Mouse (Mus musculus) liver, embryonic 11.5 days (tissue): ENCODE results near the gene Slx1b. TPM values are rescaled to one million over a fixed set of nuclear protein-coding genes. Genes with fewer than 3 reads are reported as not detected.
A peak's percentile ranks its signal among the peaks of the same experiment; 100 is the strongest.
"Not testable (repeated sequence)": the region's sequence is repeated elsewhere in the genome, so short reads cannot be mapped to it uniquely, and the experiment has no call there.

Source experiments
- ATAC-seq: fragments of 200-750 bp; cut with Nextera tagmentation; replicated peaks from 2 replicates; pipeline ENCODE4 v1.8.0; 2017; ENCODE audit warnings: moderate number of reproducible peaks, mild to moderate bottlenecking, moderate TSS enrichment, moderate library complexity; ENCODE audit not compliant: low FRiP score
- DNase-seq: peaks from one replicate; pipeline ENCODE4 v3.0.0-alpha.2; 2017; ENCODE audit warnings: low spot score
- H3K27ac ChIP-seq: fragments of 300-500 bp; sonication (generic); 2 replicates; pipeline ENCODE4 v1.5.1; 2014; ENCODE audit warnings: mild to moderate bottlenecking, low read depth, low read length, control low read depth
- H3K27me3 ChIP-seq: fragments of 300-500 bp; sonication (generic); replicated peaks from 2 replicates; pipeline ENCODE4 v1.6.1; 2014; ENCODE audit warnings: low read length, mixed read lengths; ENCODE audit not compliant: control insufficient read depth, insufficient read depth
- H3K36me3 ChIP-seq: fragments of 300-500 bp; sonication (generic); 2 replicates; pipeline ENCODE4 v1.6.1; 2014; ENCODE audit warnings: mild to moderate bottlenecking, low read length, moderate library complexity, mixed read lengths; ENCODE audit not compliant: control insufficient read depth, insufficient read depth
- H3K4me1 ChIP-seq: fragments of 300-500 bp; sonication (generic); replicated peaks from 2 replicates; pipeline ENCODE4 v1.6.1; 2014; ENCODE audit warnings: low read length, mixed read lengths; ENCODE audit not compliant: control insufficient read depth, insufficient read depth
- H3K4me2 ChIP-seq: fragments of 300-500 bp; sonication (generic); 2 replicates; pipeline ENCODE4 v1.6.1; 2014; ENCODE audit warnings: mild to moderate bottlenecking, control low read depth, moderate library complexity
- H3K4me3 ChIP-seq: fragments of 300-500 bp; sonication (generic); 2 replicates; pipeline ENCODE4 v1.5.1; 2014; ENCODE audit warnings: low read depth, low read length, control low read depth
- H3K9ac ChIP-seq: fragments of 300-500 bp; sonication (generic); 2 replicates; pipeline ENCODE4 v1.6.1; 2014; ENCODE audit warnings: low read depth, low read length, control low read depth
- H3K9me3 ChIP-seq: fragments of 300-500 bp; sonication (generic); 2 replicates; pipeline ENCODE4 v1.6.1; 2016; ENCODE audit warnings: low read length, inconsistent platforms, mixed read lengths; ENCODE audit not compliant: control insufficient read depth
- WGBS: fragments of 180-500 bp; shearing (Covaris S2); extraction: QIAGEN DNeasy Blood & Tissue Kit; methylation state at CpG from one replicate; pipeline ENCODE4 v1.1.7; 2014; 5-methylcytosine and 5-hydroxymethylcytosine counted together
- polyA plus RNA-seq: library from polyadenylated mRNA; unstranded; fragments of >200 nt; fragmentation: Nextera tagmentation; extraction: Ambion mirVana; gene quantifications from 2 replicates; pipeline ENCODE4 v1.2.1, GENCODE M21; 2014

The Slx1b gene
- polyA plus RNA-seq, 1 experiment from 2014 or later = 6.6 TPM

DNA sequence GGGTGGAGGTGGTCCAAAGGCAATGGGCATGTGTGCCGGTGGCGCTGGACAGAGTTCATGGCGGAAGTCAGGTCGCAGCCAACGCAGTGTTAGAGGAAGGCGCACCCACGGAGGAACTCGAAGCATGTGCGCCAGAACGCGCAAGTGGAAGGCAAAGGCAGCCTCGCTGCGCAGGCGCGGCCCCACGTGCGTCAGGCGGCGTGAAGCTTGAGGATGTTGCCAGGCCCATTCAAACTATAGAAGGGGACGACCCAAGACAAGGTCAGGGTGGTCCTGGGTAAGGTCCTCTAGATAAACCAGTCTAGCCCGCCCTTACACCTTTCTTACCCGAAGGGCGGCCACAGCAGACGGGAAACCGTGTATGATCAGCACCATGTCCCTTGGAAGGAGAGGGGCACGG lies 3.2 kb downstream of the Slx1b start:
- Histone ChIP-seq H3K9ac (no peak overlapping the region), H3K4me2 (no peak overlapping the region), H3K27me3 (no peaks in the 10 kb centered on the region), H3K36me3 (peaks cover 11% of the 10 kb centered on the region; the same call in 1 of the 2 replicates), H3K4me1 (peaks cover 14% of the 10 kb centered on the region), H3K27ac (no peak overlapping the region), H3K9me3 (no peaks in the 10 kb centered on the region), H3K4me3 (no peak overlapping the region)
- WGBS = 92% methylated on average over 26 of the region's 26 CpGs
- no peak for DNase-seq
- ATAC-seq = no peak

- Histone ChIP-seq H3K27ac (no peak overlapping the region), H3K9me3 (no peaks in the 10 kb centered on the region), H3K4me3 (no peak overlapping the region), H3K36me3 (peaks cover 11% of the 10 kb centered on the region; the same call in 1 of the 2 replicates), H3K27me3 (no peaks in the 10 kb centered on the region), H3K9ac (no peak overlapping the region), H3K4me1 (peaks cover 12% of the 10 kb centered on the region), H3K4me2 (no peak overlapping the region)
- WGBS = 90% methylated on average over 4 of the region's 5 CpGs
- ATAC-seq = no peak
- no peak for DNase-seq
These were observed 3.9 kb downstream of the Slx1b start for GRCm38 (mm10) chr7:126691676-126692075.

DNA sequence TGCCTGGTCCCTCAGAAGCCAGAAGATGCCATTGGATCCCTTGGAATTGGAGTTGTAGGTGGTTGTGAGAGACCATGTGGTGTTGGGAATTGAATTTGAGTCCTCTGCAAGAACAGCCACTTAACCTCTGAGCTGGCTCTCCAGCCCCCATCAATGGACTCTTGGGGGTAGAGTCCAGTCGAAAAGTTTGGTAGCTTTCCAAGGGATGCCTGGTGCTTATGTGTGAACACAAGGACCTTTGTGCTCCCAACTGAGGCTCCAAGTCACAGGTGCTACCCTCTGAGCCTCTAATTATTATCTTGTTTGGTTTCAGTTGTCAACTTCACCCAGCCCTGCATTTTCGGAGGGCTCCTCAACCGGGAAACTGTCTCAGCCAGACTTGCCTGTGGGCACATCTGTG lies 4.8 kb downstream of the Slx1b start:
- 87% methylated on average over 3 of the region's 3 CpGs for WGBS
- no peak for ATAC-seq

GRCm38 (mm10) chr7:126689021-126689420 lies 6.6 kb downstream of the Slx1b start:
- no peak overlapping the region for H3K27ac ChIP-seq
- DNase-seq = no peak

More for the DNA sequence above, 4.8 kb downstream of the Slx1b start:
- Histone ChIP-seq H3K36me3 (peaks cover 11% of the 10 kb centered on the region; the same call in 1 of the 2 replicates), H3K4me3 (no peak overlapping the region), H3K27me3 (no peaks in the 10 kb centered on the region), H3K27ac (no peak overlapping the region), H3K9me3 (no peaks in the 10 kb centered on the region), H3K4me2 (no peak overlapping the region), H3K4me1 (peaks cover 9% of the 10 kb centered on the region), H3K9ac (no peak overlapping the region)
- DNase-seq = no peak

DNA sequence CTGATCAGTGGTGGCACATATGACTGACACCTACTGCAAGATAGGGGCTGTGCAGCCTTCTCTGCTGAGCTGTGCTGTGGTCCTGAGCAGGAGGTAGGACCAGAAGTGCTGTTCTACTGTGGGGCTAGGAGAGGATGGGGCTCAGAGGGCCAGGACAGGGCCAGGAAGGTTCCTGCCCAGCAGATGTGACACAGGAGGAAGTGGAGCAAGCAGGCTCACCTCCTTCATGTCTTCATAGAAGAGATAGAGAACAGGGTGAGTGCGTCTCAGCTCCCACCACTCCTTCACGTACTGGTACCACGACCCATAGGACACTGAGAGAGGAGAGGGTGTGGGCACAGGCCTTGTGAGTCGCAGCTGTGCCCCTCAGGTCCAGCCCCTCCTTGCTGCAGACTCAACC lies 7.4 kb downstream of the Slx1b start:
- not testable (repeated sequence) for H3K27ac ChIP-seq, H3K4me3 ChIP-seq, ATAC-seq, H3K4me2 ChIP-seq, H3K9ac ChIP-seq, DNase-seq, H3K4me1 ChIP-seq, H3K27me3 ChIP-seq, H3K9me3 ChIP-seq
- H3K36me3 ChIP-seq = peaks cover 11% of the 10 kb centered on the region; the same call in 1 of the 2 replicates
- 81% methylated on average over 4 of the region's 4 CpGs for WGBS

More at GRCm38 (mm10) chr7:126689021-126689420, 6.6 kb downstream of the Slx1b start:
- 0 out of 2 replicates have a peak, but pooled peaks cover 4% of the 10 kb centered on the region for H3K4me1 ChIP-seq
- 78% methylated on average over 3 of the region's 3 CpGs for WGBS
- H3K4me2 ChIP-seq = no peak overlapping the region
- H3K4me3 ChIP-seq = no peak overlapping the region
- no peaks in the 10 kb centered on the region for H3K27me3 ChIP-seq
- no peak for ATAC-seq
- H3K36me3 ChIP-seq = peaks cover 11% of the 10 kb centered on the region; the same call in 1 of the 2 replicates
- H3K9me3 ChIP-seq = no peaks in the 10 kb centered on the region
- no peak overlapping the region for H3K9ac ChIP-seq

DNA sequence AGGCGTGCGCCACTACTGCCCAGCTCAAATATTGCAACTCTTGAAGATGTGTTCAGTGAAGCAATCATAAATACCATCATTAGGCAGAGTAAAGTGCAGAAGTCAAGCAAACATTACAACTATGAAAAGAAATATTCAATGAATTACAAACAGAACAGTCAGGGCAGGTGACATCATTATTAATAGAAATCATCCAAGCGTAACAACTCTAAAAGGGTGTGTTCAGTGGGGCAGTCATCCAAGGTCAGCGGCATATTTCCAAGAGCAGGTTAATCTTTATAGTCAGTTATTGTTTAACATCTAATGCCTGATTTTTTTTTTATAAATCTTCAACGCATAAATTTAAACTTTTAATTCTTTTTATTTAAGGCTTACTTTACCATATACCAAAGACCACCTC lies 14.4 kb downstream of the Slx1b start:
- H3K4me2 ChIP-seq = no peak overlapping the region
- no peaks in the 10 kb centered on the region for H3K4me1 ChIP-seq
- no peak for ATAC-seq
- no peaks in the 10 kb centered on the region for H3K36me3 ChIP-seq
- no peaks in the 10 kb centered on the region for H3K27me3 ChIP-seq
- H3K9ac ChIP-seq = no peak overlapping the region
- no peak for DNase-seq
- 96% methylated on average over 5 of the region's 5 CpGs for WGBS
- H3K27ac ChIP-seq = no peak overlapping the region
- no peaks in the 10 kb centered on the region for H3K9me3 ChIP-seq
- no peak overlapping the region for H3K4me3 ChIP-seq

DNA sequence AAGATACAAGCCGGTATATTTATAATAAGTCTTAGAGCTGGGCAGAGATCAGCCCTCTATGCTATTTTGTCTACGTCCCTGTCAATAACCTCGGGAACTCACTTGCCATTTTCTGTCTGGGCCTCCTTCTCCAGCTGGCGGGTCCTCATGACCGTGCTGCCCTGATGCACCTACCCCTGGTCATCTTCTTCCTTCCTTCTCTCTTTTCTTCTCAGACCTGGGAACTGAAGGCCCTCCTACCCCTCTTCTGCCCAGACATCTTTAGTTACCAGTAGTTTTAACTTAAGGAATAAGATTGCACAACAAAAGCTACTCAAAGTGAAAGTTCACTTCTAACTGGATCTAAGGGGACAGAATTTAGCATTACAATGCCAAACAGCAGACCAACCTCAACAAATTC lies 15.9 kb downstream of the Slx1b start:
- 84% methylated on average over 5 of the region's 5 CpGs for WGBS

DNA sequence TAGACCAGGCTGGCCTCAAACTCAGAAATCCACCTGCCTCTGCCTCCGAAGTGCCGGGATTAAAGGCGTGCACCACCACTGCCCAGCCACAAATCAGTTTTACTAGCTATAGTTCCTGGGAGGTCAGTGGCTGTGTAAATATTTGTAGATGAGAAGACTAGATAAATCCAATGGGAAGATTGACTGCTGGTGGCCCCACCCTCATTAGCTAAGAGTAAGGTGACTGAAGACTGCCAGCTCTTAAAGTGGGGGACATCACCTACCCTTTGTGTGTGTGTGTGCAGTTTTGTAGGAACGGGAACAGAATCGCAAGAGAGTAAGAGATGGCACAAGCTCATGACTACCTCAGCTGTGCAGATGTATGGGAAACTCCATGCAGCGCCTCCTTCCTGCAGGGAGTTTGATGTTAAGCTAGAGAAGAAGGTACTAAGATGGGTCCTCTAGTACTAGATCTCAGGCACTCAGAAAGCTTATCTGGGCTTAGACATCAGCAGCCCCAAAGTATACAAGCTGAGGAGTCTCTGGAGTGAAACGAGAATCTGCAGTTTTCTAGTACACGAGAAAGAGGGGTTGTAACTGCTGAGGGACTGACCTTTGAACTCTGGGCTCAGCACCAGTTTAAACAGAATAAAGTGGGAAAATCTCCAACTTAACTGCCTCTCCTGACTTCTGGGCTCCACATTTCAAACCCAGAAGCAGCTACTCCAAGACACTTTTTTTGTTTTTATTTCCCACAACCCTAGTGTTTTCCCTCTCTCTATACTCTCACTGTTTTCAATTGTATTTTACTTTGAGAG lies 16.8 kb downstream of the Slx1b start:
- no peak for ATAC-seq
- WGBS = 76% methylated on average over 8 of the region's 8 CpGs
- no peak for DNase-seq

More for the DNA sequence above, 15.9 kb downstream of the Slx1b start:
- H3K4me2 ChIP-seq = no peak overlapping the region
- H3K36me3 ChIP-seq = no peaks in the 10 kb centered on the region
- no peaks in the 10 kb centered on the region for H3K9me3 ChIP-seq
- no peak overlapping the region for H3K4me3 ChIP-seq
- H3K27me3 ChIP-seq = no peaks in the 10 kb centered on the region
- DNase-seq (no peak), ATAC-seq (no peak)
- no peaks in the 10 kb centered on the region; the same call in 1 of the 2 replicates for H3K4me1 ChIP-seq
- H3K27ac ChIP-seq = no peak overlapping the region
- no peak overlapping the region for H3K9ac ChIP-seq

More for the DNA sequence above, 16.8 kb downstream of the Slx1b start:
- no peaks in the 10 kb centered on the region for H3K36me3 ChIP-seq
- H3K4me3 ChIP-seq = no peak overlapping the region
- H3K9ac ChIP-seq = no peak overlapping the region
- no peaks in the 10 kb centered on the region for H3K9me3 ChIP-seq
- H3K27ac ChIP-seq = peak overlapping the region; percentile 21; the same call in 1 of the 2 replicates
- no peaks in the 10 kb centered on the region for H3K27me3 ChIP-seq
- no peaks in the 10 kb centered on the region; the same call in 1 of the 2 replicates for H3K4me1 ChIP-seq
- no peak overlapping the region for H3K4me2 ChIP-seq
